Mouse (Mus musculus): ENCODE results near the gene Mbnl3. TPM values are rescaled to one million over a fixed set of nuclear protein-coding genes. Genes with fewer than 3 reads are reported as not detected.

The Mbnl3 gene
- total RNA-seq (2012; rRNA removed), result 3.6 and 6.7 TPM in 2 replicates

DNA sequence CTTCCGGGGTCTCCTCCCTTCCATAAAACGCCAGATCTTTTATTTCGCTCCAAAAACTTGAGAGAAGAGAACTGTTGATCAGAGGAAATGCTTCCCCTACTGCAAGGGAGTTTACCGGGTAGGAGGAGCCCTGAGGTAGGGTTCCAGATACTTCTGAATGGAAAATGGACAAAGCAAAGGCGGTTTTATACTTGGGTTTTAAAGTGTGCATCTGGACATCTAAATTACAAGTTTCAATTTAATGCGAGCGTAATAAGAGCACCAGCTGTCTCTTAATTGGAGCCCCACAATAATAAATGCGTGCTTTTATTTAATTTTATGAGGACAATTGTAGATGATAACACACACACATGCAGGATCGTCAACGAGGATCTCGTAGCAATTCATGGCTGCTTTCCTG lies at the start of gene Mbnl3:
Gene Mbnl3 (minus strand): TSS at position 101 of the 400 bp plus-strand sequence.
- Histone ChIP-seq H3K27ac (ENCODE audit: insufficient read depth, low read depth, low read length, poor library complexity, severe bottlenecking) (no peak within 1 kb of the TSS), H3K4me3 (ENCODE audit: insufficient read depth in 1 of 2, low read depth in 1 of 2, low read length in 2 of 2, poor library complexity in 1 of 2, severe bottlenecking in 1 of 2) (peak within 1 kb of the TSS; percentile 68 to 92), H3K4me1 (ENCODE audit: control insufficient read depth in 2 of 2, insufficient read depth in 2 of 2, low read length in 2 of 2, poor library complexity in 1 of 2) (no peaks in the 10 kb centered on the region), H3K9ac (ENCODE audit: insufficient read depth, low read depth, low read length, poor library complexity, severe bottlenecking) (peak within 1 kb of the TSS; percentile 87), H3K9me3 (ENCODE audit: control insufficient read depth, insufficient read depth, low read depth, low read length) (no peaks in the 10 kb centered on the region), H3K36me3 (ENCODE audit: control insufficient read depth, insufficient read depth, low read length, poor library complexity, severe bottlenecking) (no peaks in the 10 kb centered on the region)
- DNase-seq (ENCODE audit: low read depth, low spot score), result no peak
- in situ Hi-C loops (cut with MboI; ENCODE audit: low sequenced_read_pairs in 2 of 2, unreplicated experiment in 2 of 2), result no loop called here
- no peak for TF ChIP-seq HCFC1 (IDR thresholded peaks at IDR 0.05; ENCODE audit: borderline replicate concordance, insufficient read depth, low read length)
- no peak for TF ChIP-seq MAFK (IDR thresholded peaks at IDR 0.05; ENCODE audit: insufficient read depth, low read depth, low read length)
- no peak for TF ChIP-seq ZNF384 (IDR thresholded peaks at IDR 0.05; ENCODE audit: low read depth, low read length)
- TF ChIP-seq ZC3H11A (IDR thresholded peaks at IDR 0.05; ENCODE audit: borderline replicate concordance, low read depth, low read length), result no peak
- no peak for TF ChIP-seq CHD2 (IDR thresholded peaks at IDR 0.05; ENCODE audit: low read depth, low read length)

- Histone ChIP-seq H3K4me1 (ENCODE audit: control insufficient read depth in 2 of 2, insufficient read depth in 2 of 2, low read length in 2 of 2, poor library complexity in 1 of 2) (no peaks in the 10 kb centered on the region), H3K9me3 (ENCODE audit: control insufficient read depth, insufficient read depth, low read depth, low read length) (no peaks in the 10 kb centered on the region), H3K27ac (ENCODE audit: insufficient read depth, low read depth, low read length, poor library complexity, severe bottlenecking) (no peak overlapping the region), H3K9ac (ENCODE audit: insufficient read depth, low read depth, low read length, poor library complexity, severe bottlenecking) (peak overlapping the region; percentile 87), H3K4me3 (ENCODE audit: insufficient read depth in 1 of 2, low read depth in 1 of 2, low read length in 2 of 2, poor library complexity in 1 of 2, severe bottlenecking in 1 of 2) (peak overlapping the region; percentile 68 to 92), H3K36me3 (ENCODE audit: control insufficient read depth, insufficient read depth, low read length, poor library complexity, severe bottlenecking) (no peaks in the 10 kb centered on the region)
- in situ Hi-C loops (cut with MboI; ENCODE audit: low sequenced_read_pairs in 2 of 2, unreplicated experiment in 2 of 2), result no loop called here
- TF ChIP-seq ZC3H11A (IDR thresholded peaks at IDR 0.05; ENCODE audit: borderline replicate concordance, low read depth, low read length), result no peak
- peak; percentile 12 for DNase-seq (ENCODE audit: low read depth, low spot score)
Observed at GRCm38 (mm10) chrX:51205548-51206324, 596 bp downstream of the Mbnl3 start.

DNA sequence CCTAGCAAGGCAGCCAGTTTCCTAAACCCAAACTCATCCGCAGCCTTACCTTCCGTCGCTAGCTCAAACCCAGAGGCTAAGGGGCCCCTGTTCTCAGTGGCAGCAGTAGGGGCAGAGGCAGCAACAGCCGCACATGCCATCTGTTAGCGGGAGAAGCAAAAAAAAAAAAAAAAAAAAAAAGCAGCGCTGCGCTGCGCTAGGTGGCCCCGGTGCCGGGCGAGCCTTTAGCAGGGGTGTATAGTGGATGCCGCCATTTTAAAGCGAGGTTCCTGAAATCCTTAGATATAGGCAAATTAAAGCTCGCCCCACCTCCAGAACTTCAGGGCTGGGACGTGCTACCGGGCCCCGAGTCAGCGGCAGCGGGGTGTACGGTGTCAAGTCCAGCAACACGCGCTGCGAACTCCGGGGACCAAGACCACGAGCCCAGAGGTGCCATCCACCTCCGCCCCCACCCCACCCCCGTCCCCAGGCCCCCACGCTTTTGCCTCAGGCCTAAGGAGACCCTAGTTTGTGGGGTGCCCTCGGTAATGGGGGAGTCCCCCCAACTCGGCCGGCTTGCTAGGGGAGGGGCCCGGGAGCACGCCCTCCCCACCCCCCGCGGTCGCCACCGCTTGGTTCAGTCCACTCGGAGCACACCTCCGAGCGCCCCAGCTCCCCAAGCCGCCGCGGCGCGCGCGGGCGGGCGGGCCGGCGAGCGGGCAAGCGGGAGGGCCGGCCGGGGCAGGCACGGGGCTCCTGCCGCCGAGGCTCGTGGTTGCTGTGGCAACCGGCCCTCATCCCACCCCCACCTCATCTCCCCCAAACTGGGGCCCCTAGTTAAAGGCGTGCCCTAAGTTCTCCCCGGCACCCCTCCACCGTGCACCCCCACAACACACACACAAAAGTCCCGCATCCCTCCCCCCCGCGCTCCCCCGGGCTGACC lies 1.4 kb downstream of the Mbnl3 start:
- Histone ChIP-seq H3K36me3 (ENCODE audit: control insufficient read depth, insufficient read depth, low read length, poor library complexity, severe bottlenecking) (no peaks in the 10 kb centered on the region), H3K4me1 (ENCODE audit: control insufficient read depth in 2 of 2, insufficient read depth in 2 of 2, low read length in 2 of 2, poor library complexity in 1 of 2) (no peaks in the 10 kb centered on the region), H3K27ac (ENCODE audit: insufficient read depth, low read depth, low read length, poor library complexity, severe bottlenecking) (no peak overlapping the region), H3K9ac (ENCODE audit: insufficient read depth, low read depth, low read length, poor library complexity, severe bottlenecking) (peak overlapping the region; percentile 87), H3K4me3 (ENCODE audit: insufficient read depth in 1 of 2, low read depth in 1 of 2, low read length in 2 of 2, poor library complexity in 1 of 2, severe bottlenecking in 1 of 2) (peak overlapping the region; percentile 68 to 92), H3K9me3 (ENCODE audit: control insufficient read depth, insufficient read depth, low read depth, low read length) (no peaks in the 10 kb centered on the region)
- TF ChIP-seq ZNF384 (IDR thresholded peaks at IDR 0.05; ENCODE audit: low read depth, low read length) (peak; percentile 97), HCFC1 (IDR thresholded peaks at IDR 0.05; ENCODE audit: borderline replicate concordance, insufficient read depth, low read length) (no peak), ZC3H11A (IDR thresholded peaks at IDR 0.05; ENCODE audit: borderline replicate concordance, low read depth, low read length) (no peak)
- in situ Hi-C loops (cut with MboI; ENCODE audit: low sequenced_read_pairs in 2 of 2, unreplicated experiment in 2 of 2), result no loop called here
- peak; percentile 11 for DNase-seq (ENCODE audit: low read depth, low spot score)

- TF ChIP-seq ZNF384 (IDR thresholded peaks at IDR 0.05; ENCODE audit: low read depth, low read length) (no peak), CHD2 (IDR thresholded peaks at IDR 0.05; ENCODE audit: low read depth, low read length) (no peak), MAFK (IDR thresholded peaks at IDR 0.05; ENCODE audit: insufficient read depth, low read depth, low read length) (no peak), HCFC1 (IDR thresholded peaks at IDR 0.05; ENCODE audit: borderline replicate concordance, insufficient read depth, low read length) (no peak), ZC3H11A (IDR thresholded peaks at IDR 0.05; ENCODE audit: borderline replicate concordance, low read depth, low read length) (no peak)
- no peak for DNase-seq (ENCODE audit: low read depth, low spot score)
- H3K9me3 ChIP-seq (ENCODE audit: control insufficient read depth, insufficient read depth, low read depth, low read length), result no peaks in the 10 kb centered on the region
- H3K4me1 ChIP-seq (ENCODE audit: control insufficient read depth in 2 of 2, insufficient read depth in 2 of 2, low read length in 2 of 2, poor library complexity in 1 of 2), result no peaks in the 10 kb centered on the region
- in situ Hi-C loops (cut with MboI; ENCODE audit: low sequenced_read_pairs in 2 of 2, unreplicated experiment in 2 of 2), result no loop called here
- H3K4me3 ChIP-seq (ENCODE audit: insufficient read depth in 1 of 2, low read depth in 1 of 2, low read length in 2 of 2, poor library complexity in 1 of 2, severe bottlenecking in 1 of 2), result no peak overlapping the region
- H3K27ac ChIP-seq (ENCODE audit: insufficient read depth, low read depth, low read length, poor library complexity, severe bottlenecking), result no peak overlapping the region
- H3K9ac ChIP-seq (ENCODE audit: insufficient read depth, low read depth, low read length, poor library complexity, severe bottlenecking), result no peak overlapping the region
- H3K36me3 ChIP-seq (ENCODE audit: control insufficient read depth, insufficient read depth, low read length, poor library complexity, severe bottlenecking), result no peaks in the 10 kb centered on the region
Observed at GRCm38 (mm10) chrX:51197012-51197411, 9.3 kb downstream of the Mbnl3 start.

Data from ES-E14 (cell line).